Mouse (Mus musculus) G1E (cell line): ENCODE data around the gene Zic4.

Experiments
- CTCF ChIP-seq: IDR thresholded peaks from 2 replicates; pipeline ENCODE4 v1.5.1; 2012; ENCODE audit warnings: low read depth, low read length, inconsistent platforms, mixed read lengths
- GATA1 ChIP-seq: IDR thresholded peaks from 2 replicates; pipeline ENCODE4 v1.6.1; 2012; ENCODE audit warnings: borderline replicate concordance, low read length, inconsistent platforms, mixed read lengths
- TAL1 ChIP-seq: conservative IDR thresholded peaks from 2 replicates; pipeline ENCODE4 v1.6.1; 2012; ENCODE audit warnings: low read depth, low read length, inconsistent platforms, mixed read lengths

GRCm38 (mm10) chr9:91382111-91382379 lies 19.8 kb downstream of the Zic4 start:
- TF ChIP-seq CTCF = no peak
- no peak for TF ChIP-seq GATA1
- no peak for TF ChIP-seq TAL1
